Mouse (Mus musculus): Measurements from ENCODE around the gene Mgl2. TPM values are rescaled to one million over a fixed set of nuclear protein-coding genes. Genes with fewer than 3 reads are reported as not detected.
"Not testable (repeated sequence)": the region's sequence is repeated elsewhere in the genome, so short reads cannot be mapped to it uniquely, and the experiment has no call there.

Mgl2 gene
- polyA plus RNA-seq, 1 experiment from 2014 or later, result 2.5 TPM

DNA sequence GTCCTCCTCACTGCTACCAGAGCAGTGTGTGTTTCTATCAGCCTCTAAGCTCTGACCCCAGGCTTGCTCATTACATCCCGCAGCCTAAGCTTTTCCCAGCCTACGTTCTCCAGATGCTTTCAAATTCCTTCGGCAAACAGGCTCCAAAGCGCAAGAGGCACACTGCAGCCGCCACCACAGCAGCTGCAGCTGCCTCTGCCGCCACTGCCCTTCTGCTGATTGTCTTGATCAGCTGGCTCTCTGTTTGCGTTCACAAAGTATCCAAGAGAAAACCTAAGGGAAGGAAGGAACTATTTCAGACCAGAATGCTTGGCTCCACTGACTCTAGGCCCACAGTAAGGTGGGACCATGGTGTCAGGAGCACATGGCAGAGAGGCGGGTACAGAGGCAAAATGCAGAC, 23.0 kb upstream of the Mgl2 start:
- no peak overlapping the region for H3K4me2 ChIP-seq (ENCODE audit: low read depth, low read length)
- no peaks in the 10 kb centered on the region for H3K27me3 ChIP-seq (ENCODE audit: control insufficient read depth, insufficient read depth, low read depth, low read length)
- 56% methylated on average over 8 of the region's 8 CpGs for WGBS (ENCODE audit: insufficient replicate concordance)
- ATAC-seq (ENCODE audit: low read depth), result no peak
- H3K4me3 ChIP-seq (ENCODE audit: low read depth, low read length), result no peak overlapping the region
- no peaks in the 10 kb centered on the region for H3K4me1 ChIP-seq (ENCODE audit: control insufficient read depth, low read depth, low read length)
- no peak overlapping the region for H3K9ac ChIP-seq (ENCODE audit: low read depth, low read length)
- no peaks in the 10 kb centered on the region for H3K9me3 ChIP-seq (replicated peaks; ENCODE audit: control insufficient read depth, low read length)
- H3K27ac ChIP-seq (ENCODE audit: low read length), result no peak overlapping the region
- H3K36me3 ChIP-seq (ENCODE audit: control insufficient read depth, insufficient read depth), result no peaks in the 10 kb centered on the region

DNA sequence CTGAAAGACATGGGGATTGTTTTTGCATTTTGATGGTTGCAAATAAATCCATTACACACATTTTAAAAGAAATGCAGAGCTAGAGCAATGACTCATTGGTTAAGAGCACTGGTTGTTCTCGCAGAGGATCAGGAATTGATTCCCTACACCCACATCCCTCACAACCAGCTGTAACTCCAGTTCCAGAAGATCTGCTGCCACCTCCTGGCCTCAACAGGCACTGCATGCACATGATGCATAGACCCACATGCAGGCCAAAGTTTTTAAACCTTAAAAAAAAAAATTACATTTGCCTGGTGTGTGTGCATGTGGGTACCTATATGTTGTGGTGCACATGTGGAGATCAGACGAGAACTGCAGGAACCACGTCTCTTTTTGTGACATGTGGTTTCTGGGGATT, 20.0 kb upstream of the Mgl2 start:
- Histone ChIP-seq H3K4me1 (ENCODE audit: control insufficient read depth, low read depth, low read length) (no peaks in the 10 kb centered on the region), H3K27me3 (ENCODE audit: control insufficient read depth, insufficient read depth, low read depth, low read length) (no peaks in the 10 kb centered on the region), H3K9ac (ENCODE audit: low read depth, low read length) (no peak overlapping the region), H3K4me3 (ENCODE audit: low read depth, low read length) (no peak overlapping the region), H3K4me2 (ENCODE audit: low read depth, low read length) (no peak overlapping the region), H3K9me3 (replicated peaks; ENCODE audit: control insufficient read depth, low read length) (no peaks in the 10 kb centered on the region), H3K27ac (ENCODE audit: low read length) (no peak overlapping the region), H3K36me3 (ENCODE audit: control insufficient read depth, insufficient read depth) (no peaks in the 10 kb centered on the region)
- ATAC-seq (ENCODE audit: low read depth), result no peak
- WGBS (ENCODE audit: insufficient replicate concordance), result 50% methylated on average over 3 of the region's 3 CpGs

DNA sequence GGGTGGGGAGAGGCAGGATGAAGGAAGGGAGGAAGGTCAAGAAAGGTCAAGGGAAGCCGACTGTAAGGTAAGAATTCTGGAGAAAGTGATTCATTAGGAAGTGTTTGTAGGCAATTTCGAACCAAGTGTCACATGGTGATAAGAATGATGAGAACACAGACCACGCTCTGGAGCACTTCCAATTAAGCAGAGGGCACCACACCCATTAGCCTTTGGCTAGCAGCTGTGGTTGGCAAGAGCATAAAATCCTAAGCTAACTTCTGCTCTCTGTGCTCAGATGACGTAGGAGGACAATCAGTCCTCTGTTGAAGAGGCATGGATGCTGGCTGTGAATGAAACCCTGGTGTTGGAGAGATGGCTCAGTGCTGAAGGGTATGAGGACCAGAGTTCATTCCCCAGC, 15.6 kb upstream of the Mgl2 start:
- Histone ChIP-seq H3K4me1 (ENCODE audit: control insufficient read depth, low read depth, low read length) (no peaks in the 10 kb centered on the region), H3K36me3 (ENCODE audit: control insufficient read depth, insufficient read depth) (no peaks in the 10 kb centered on the region), H3K9ac (ENCODE audit: low read depth, low read length) (no peak overlapping the region), H3K4me3 (ENCODE audit: low read depth, low read length) (no peak overlapping the region), H3K4me2 (ENCODE audit: low read depth, low read length) (no peak overlapping the region), H3K27me3 (ENCODE audit: control insufficient read depth, insufficient read depth, low read depth, low read length) (no peaks in the 10 kb centered on the region), H3K27ac (ENCODE audit: low read length) (no peak overlapping the region), H3K9me3 (replicated peaks; ENCODE audit: control insufficient read depth, low read length) (0 out of 2 replicates have a peak, but pooled peaks cover 3% of the 10 kb centered on the region)
- WGBS (ENCODE audit: insufficient replicate concordance), result 26% methylated on average over 4 of the region's 4 CpGs
- ATAC-seq (ENCODE audit: low read depth), result no peak

DNA sequence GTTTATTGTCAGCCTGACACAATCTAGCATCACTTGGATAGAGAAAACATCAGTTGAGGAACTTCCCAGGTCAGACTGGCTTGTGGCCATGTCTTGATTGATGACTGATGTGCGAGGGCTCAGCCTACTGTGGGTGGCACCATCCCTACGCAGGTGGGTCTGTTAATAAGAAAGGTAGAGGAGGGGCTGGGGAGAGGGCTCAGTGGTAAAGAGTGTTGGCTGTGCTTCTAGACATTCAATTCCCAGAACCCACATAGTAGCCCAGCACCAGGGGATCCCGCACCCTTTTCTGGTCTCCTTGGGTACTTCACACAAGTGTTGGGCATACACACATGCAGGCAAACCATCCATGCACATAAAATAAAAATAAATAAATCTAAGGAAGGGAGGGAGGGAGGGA, 14.2 kb upstream of the Mgl2 start:
- Histone ChIP-seq H3K36me3 (ENCODE audit: control insufficient read depth, insufficient read depth) (no peaks in the 10 kb centered on the region), H3K27me3 (ENCODE audit: control insufficient read depth, insufficient read depth, low read depth, low read length) (no peaks in the 10 kb centered on the region), H3K4me1 (ENCODE audit: control insufficient read depth, low read depth, low read length) (no peaks in the 10 kb centered on the region), H3K4me2 (ENCODE audit: low read depth, low read length) (no peak overlapping the region), H3K9ac (ENCODE audit: low read depth, low read length) (no peak overlapping the region), H3K4me3 (ENCODE audit: low read depth, low read length) (no peak overlapping the region), H3K27ac (ENCODE audit: low read length) (no peak overlapping the region), H3K9me3 (replicated peaks; ENCODE audit: control insufficient read depth, low read length) (0 out of 2 replicates have a peak, but pooled peaks cover 3% of the 10 kb centered on the region)
- no peak for ATAC-seq (ENCODE audit: low read depth)
- 75% methylated on average over 3 of the region's 3 CpGs for WGBS (ENCODE audit: insufficient replicate concordance)

DNA sequence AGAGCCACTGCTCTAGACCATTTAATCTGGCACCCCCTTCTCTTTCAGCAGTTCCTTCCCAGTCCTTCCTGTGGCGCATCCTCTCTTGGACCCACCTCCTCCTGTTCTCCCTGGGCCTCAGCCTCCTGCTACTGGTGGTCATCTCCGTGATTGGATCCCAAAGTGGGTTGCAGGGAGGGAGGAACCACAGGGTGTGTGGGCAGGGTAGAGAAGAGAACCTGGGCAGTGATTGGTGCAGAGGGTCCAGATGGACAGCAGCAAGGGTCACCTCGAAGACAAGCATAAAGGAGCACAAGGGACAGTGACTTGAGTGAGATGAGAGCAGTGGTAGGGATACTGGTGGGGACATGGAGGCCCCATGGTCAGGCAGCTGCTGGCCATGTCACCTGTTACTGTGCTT, 4.9 kb downstream of the Mgl2 start:
- H3K9me3 ChIP-seq (replicated peaks; ENCODE audit: control insufficient read depth, low read length); H3K27ac ChIP-seq (ENCODE audit: low read length); H3K4me3 ChIP-seq (ENCODE audit: low read depth, low read length); H3K9ac ChIP-seq (ENCODE audit: low read depth, low read length); H3K4me1 ChIP-seq (ENCODE audit: control insufficient read depth, low read depth, low read length); H3K4me2 ChIP-seq (ENCODE audit: low read depth, low read length); H3K36me3 ChIP-seq (ENCODE audit: control insufficient read depth, insufficient read depth); H3K27me3 ChIP-seq (ENCODE audit: control insufficient read depth, insufficient read depth, low read depth, low read length); ATAC-seq (ENCODE audit: low read depth): not testable (repeated sequence)
- 56% methylated on average over 3 of the region's 3 CpGs for WGBS (ENCODE audit: insufficient replicate concordance)

DNA sequence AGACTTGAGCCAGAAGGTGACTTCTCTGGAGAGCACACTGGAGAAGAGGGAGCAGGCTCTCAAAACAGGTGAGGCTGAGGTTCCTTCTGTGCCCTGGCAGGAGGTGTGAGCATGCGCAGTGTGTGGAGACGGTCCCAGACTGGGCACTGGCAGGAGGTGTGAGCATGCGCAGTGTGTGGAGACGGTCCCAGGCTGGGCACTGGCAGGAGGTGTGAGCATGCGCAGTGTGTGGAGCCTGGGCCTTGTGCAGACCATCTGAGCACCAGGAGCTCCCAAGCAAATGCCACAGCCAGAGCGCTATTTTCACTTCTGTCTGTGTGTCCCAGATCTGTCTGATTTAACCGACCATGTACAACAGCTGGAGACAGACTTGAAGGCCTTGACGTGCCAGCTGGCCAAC, 5.8 kb downstream of the Mgl2 start:
- H3K4me3 ChIP-seq (ENCODE audit: low read depth, low read length); H3K9me3 ChIP-seq (replicated peaks; ENCODE audit: control insufficient read depth, low read length); H3K36me3 ChIP-seq (ENCODE audit: control insufficient read depth, insufficient read depth); H3K4me2 ChIP-seq (ENCODE audit: low read depth, low read length); H3K9ac ChIP-seq (ENCODE audit: low read depth, low read length); H3K4me1 ChIP-seq (ENCODE audit: control insufficient read depth, low read depth, low read length); H3K27me3 ChIP-seq (ENCODE audit: control insufficient read depth, insufficient read depth, low read depth, low read length); ATAC-seq (ENCODE audit: low read depth); H3K27ac ChIP-seq (ENCODE audit: low read length): not testable (repeated sequence)
- 74% methylated on average over 8 of the region's 8 CpGs for WGBS (ENCODE audit: insufficient replicate concordance)

DNA sequence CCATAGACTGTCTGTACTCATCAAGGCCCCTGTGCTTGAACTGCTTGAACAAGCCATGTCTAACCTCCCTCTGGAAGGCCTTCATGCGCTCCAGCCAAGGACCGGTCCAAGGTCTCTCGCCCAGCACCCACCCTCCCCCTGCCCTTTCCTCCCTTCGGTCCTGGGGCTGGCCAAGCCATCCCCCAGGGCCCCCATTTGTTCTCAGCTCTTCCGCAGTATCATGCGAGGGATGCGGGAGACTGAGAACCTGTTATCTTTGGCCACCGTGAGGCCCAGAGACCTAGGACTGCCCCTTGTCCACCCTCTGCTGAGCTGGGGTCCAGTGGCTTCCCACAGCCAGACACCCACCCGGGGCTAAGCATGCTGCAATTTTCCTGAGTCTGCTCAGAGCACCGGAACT, 9.0 kb downstream of the Mgl2 start:
- no peak overlapping the region for H3K4me2 ChIP-seq (ENCODE audit: low read depth, low read length)
- H3K4me1 ChIP-seq (ENCODE audit: control insufficient read depth, low read depth, low read length), result no peaks in the 10 kb centered on the region
- no peaks in the 10 kb centered on the region for H3K9me3 ChIP-seq (replicated peaks; ENCODE audit: control insufficient read depth, low read length)
- no peaks in the 10 kb centered on the region for H3K36me3 ChIP-seq (ENCODE audit: control insufficient read depth, insufficient read depth)
- 74% methylated on average over 10 of the region's 10 CpGs for WGBS (ENCODE audit: insufficient replicate concordance)
- H3K27ac ChIP-seq (ENCODE audit: low read length), result no peak overlapping the region
- no peak overlapping the region for H3K4me3 ChIP-seq (ENCODE audit: low read depth, low read length)
- H3K27me3 ChIP-seq (ENCODE audit: control insufficient read depth, insufficient read depth, low read depth, low read length), result no peaks in the 10 kb centered on the region
- H3K9ac ChIP-seq (ENCODE audit: low read depth, low read length), result no peak overlapping the region
- ATAC-seq (ENCODE audit: low read depth), result no peak

DNA sequence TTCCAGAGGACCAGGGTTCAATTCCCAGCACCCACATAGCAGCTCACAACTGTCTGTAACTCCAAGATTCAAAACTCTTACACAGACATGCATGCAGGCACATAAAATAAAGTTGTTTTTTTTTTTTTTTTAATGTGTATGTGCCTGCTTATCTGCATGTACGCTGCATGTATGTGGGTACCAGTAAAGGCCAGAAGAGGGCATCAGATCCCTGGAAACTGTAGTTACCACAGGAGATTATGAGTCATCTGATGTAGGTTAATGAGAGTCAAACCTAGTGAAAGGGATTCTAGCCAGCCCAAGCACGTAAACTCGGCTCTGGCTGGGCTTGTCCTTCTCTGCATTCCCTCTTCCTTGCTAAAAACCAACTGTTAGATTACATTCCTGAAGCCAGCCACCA, 20.9 kb downstream of the Mgl2 start:
- H3K27me3 ChIP-seq (ENCODE audit: control insufficient read depth, insufficient read depth, low read depth, low read length), result no peaks in the 10 kb centered on the region
- H3K36me3 ChIP-seq (ENCODE audit: control insufficient read depth, insufficient read depth), result no peaks in the 10 kb centered on the region
- no peak overlapping the region for H3K4me2 ChIP-seq (ENCODE audit: low read depth, low read length)
- no peak overlapping the region for H3K9ac ChIP-seq (ENCODE audit: low read depth, low read length)
- whole genome bisulfite sequencing (ENCODE audit: insufficient replicate concordance), result 56% methylated on average over 3 of the region's 3 CpGs
- no peak overlapping the region for H3K4me3 ChIP-seq (ENCODE audit: low read depth, low read length)
- ATAC-seq (ENCODE audit: low read depth), result no peak
- no peaks in the 10 kb centered on the region for H3K9me3 ChIP-seq (replicated peaks; ENCODE audit: control insufficient read depth, low read length)
- H3K27ac ChIP-seq (ENCODE audit: low read length), result no peak overlapping the region
- no peaks in the 10 kb centered on the region for H3K4me1 ChIP-seq (ENCODE audit: control insufficient read depth, low read depth, low read length)

DNA sequence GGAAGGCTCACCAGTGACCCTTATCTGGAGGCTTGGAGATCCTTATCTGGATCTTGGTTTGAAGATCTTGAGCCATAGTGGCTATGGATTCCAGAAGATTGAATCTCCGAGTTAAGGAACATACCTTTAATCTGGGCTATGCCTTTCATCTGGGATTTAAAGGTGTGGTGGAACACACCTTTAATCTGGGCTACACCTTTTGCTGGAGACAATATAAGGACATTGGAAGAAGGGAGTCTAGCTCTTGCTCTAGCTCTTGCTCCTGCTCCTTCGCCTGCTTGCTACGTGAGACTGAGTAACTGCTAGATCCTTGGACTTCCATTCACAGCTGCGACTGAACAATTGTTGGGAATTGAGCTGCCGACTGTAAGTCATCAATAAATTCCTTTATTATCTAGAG, 25.8 kb downstream of the Mgl2 start, which contains the start of gene Clec10a:
TSS of gene Clec10a (plus strand) at position 301 of the 400 bp plus-strand sequence.
- not testable (repeated sequence) for H3K27ac ChIP-seq (ENCODE audit: low read length); H3K9me3 ChIP-seq (replicated peaks; ENCODE audit: control insufficient read depth, low read length); H3K4me2 ChIP-seq (ENCODE audit: low read depth, low read length); H3K9ac ChIP-seq (ENCODE audit: low read depth, low read length); H3K27me3 ChIP-seq (ENCODE audit: control insufficient read depth, insufficient read depth, low read depth, low read length); H3K4me3 ChIP-seq (ENCODE audit: low read depth, low read length); H3K4me1 ChIP-seq (ENCODE audit: control insufficient read depth, low read depth, low read length); ATAC-seq (ENCODE audit: low read depth); H3K36me3 ChIP-seq (ENCODE audit: control insufficient read depth, insufficient read depth)
- no CpG with 5 or more reads among the region's 5 CpGs for WGBS (ENCODE audit: insufficient replicate concordance)

DNA sequence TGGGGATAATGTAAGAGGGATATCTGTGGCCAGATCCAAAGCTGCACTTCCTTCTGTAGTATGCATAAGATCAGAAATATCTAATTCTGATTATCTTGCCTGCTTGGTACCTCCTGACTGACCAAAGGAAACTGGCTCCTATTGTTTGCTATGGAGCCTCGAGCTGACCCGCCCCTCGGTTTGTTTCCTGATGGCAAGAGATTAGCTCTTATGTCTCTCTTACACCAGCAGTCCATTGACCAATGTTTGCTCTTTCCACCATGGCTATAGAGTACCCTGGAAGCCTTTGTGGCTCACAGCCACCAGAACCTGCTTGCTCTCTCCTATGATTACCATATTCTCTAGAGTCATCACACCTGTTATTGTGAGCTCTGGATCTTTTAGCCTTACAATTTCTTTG, 32.2 kb downstream of the Mgl2 start:
- WGBS (ENCODE audit: insufficient replicate concordance), result 19% methylated on average over 3 of the region's 3 CpGs
- ATAC-seq (ENCODE audit: low read depth), result no peak

More for the DNA sequence above, 32.2 kb downstream of the Mgl2 start:
- no peak overlapping the region for H3K4me2 ChIP-seq (ENCODE audit: low read depth, low read length)
- H3K36me3 ChIP-seq (ENCODE audit: control insufficient read depth, insufficient read depth), result no peaks in the 10 kb centered on the region
- H3K27ac ChIP-seq (ENCODE audit: low read length), result no peak overlapping the region
- H3K9me3 ChIP-seq (replicated peaks; ENCODE audit: control insufficient read depth, low read length), result no peaks in the 10 kb centered on the region
- H3K4me1 ChIP-seq (ENCODE audit: control insufficient read depth, low read depth, low read length), result no peaks in the 10 kb centered on the region
- H3K4me3 ChIP-seq (ENCODE audit: low read depth, low read length), result no peak overlapping the region
- H3K27me3 ChIP-seq (ENCODE audit: control insufficient read depth, insufficient read depth, low read depth, low read length), result no peaks in the 10 kb centered on the region
- H3K9ac ChIP-seq (ENCODE audit: low read depth, low read length), result no peak overlapping the region
